ENCODE assay signal across 7 mouse cellular contexts in genomic region chr11:120041191-120042123, GRCm38 (mm10). TPM values are rescaled to one million over a fixed set of nuclear protein-coding genes. Genes with fewer than 3 reads are reported as not detected.
DNase-seq lines count a peak whose midpoint lies in the region; ATAC-seq and TF ChIP-seq lines count a peak whose summit lies in the region.

No protein-coding gene starts in this region.

- H3K27me3 ChIP-seq in embryonic facial prominence, embryonic 10.5 days (replicated peaks; ENCODE audit: low read depth, poor library complexity, severe bottlenecking), result peaks cover 27% of the 10 kb centered on the region
- H3K27me3 ChIP-seq in limb, embryonic 13.5 days, result peaks cover 8% of the 10 kb centered on the region
- no peaks in the 10 kb centered on the region for H3K27me3 ChIP-seq in midbrain, postnatal 0 days (ENCODE audit: insufficient read depth, low read length)

- H3K4me2 ChIP-seq in limb, embryonic 13.5 days (replicated peaks), result no peak overlapping the region
- no peak overlapping the region for H3K4me2 ChIP-seq in midbrain, postnatal 0 days (ENCODE audit: low read depth, low read length, poor library complexity, severe bottlenecking)

- ATAC-seq in limb, embryonic 13.5 days (ENCODE audit: low FRiP score, low read depth), result no peak
- no peak for ATAC-seq in midbrain, postnatal 0 days (ENCODE audit: low FRiP score)

- no peaks in the 10 kb centered on the region for H3K36me3 ChIP-seq in embryonic facial prominence, embryonic 10.5 days (replicated peaks)
- no peaks in the 10 kb centered on the region for H3K36me3 ChIP-seq in limb, embryonic 13.5 days
- no peaks in the 10 kb centered on the region for H3K36me3 ChIP-seq in midbrain, postnatal 0 days (ENCODE audit: insufficient read depth, low read length)

- no peaks in the 10 kb centered on the region for H3K9me3 ChIP-seq in embryonic facial prominence, embryonic 10.5 days
- H3K9me3 ChIP-seq in limb, embryonic 13.5 days, result no peaks in the 10 kb centered on the region
- no peaks in the 10 kb centered on the region for H3K9me3 ChIP-seq in midbrain, postnatal 0 days (ENCODE audit: low read length)

- TF ChIP-seq CTCF in midbrain, postnatal 0 days (IDR thresholded peaks at IDR 0.05), result no peak

- H3K4me1 ChIP-seq in embryonic facial prominence, embryonic 10.5 days, result peaks cover 49% of the 10 kb centered on the region
- H3K4me1 ChIP-seq in limb, embryonic 13.5 days, result peaks cover 21% of the 10 kb centered on the region
- H3K4me1 ChIP-seq in midbrain, postnatal 0 days (ENCODE audit: insufficient read depth, low read length), result peaks cover 22% of the 10 kb centered on the region

- intact Hi-C loops in heart, postnatal 36 days (cut with DNase I), result no loop called here

- H3K4me3 ChIP-seq in embryonic facial prominence, embryonic 10.5 days, result no peak overlapping the region; the same call in 1 of the 2 replicates
- no peak overlapping the region for H3K4me3 ChIP-seq in limb, embryonic 13.5 days
- no peak overlapping the region for H3K4me3 ChIP-seq in midbrain, postnatal 0 days (ENCODE audit: low read depth, low read length)

- H3K9ac ChIP-seq in limb, embryonic 13.5 days, result peak overlapping the region; percentile 43; the same call in 1 of the 2 replicates
- 0 out of 2 replicates have a peak overlapping the region, but pooled peaks have one; percentile 9 for H3K9ac ChIP-seq in midbrain, postnatal 0 days (replicated peaks; ENCODE audit: low read length, poor library complexity, severe bottlenecking)

- peak; percentile 52 to 64 for DNase-seq in right cerebral cortex, adult 2 months (ENCODE audit: low spot score in 2 of 2)
- no peak for DNase-seq in right cerebral cortex, postnatal 25 days
- peak; percentile 47 for DNase-seq in embryonic facial prominence, embryonic 10.5 days (ENCODE audit: low spot score)
- DNase-seq in heart, postnatal 36 days, result peak; percentile 76 to 77
- no peak for DNase-seq in midbrain, postnatal 0 days (ENCODE audit: low spot score)
- DNase-seq in thymus, postnatal 25 days, result no peak

- 59% methylated on average over 13 of the region's 13 CpGs for WGBS in embryonic facial prominence, embryonic 10.5 days
- 53% methylated on average over 13 of the region's 13 CpGs for WGBS in limb, embryonic 13.5 days
- 68% methylated on average over 13 of the region's 13 CpGs for WGBS in midbrain, postnatal 0 days

- H3K27ac ChIP-seq in embryonic facial prominence, embryonic 10.5 days (replicated peaks), result peak overlapping the region; percentile 45
- no peak overlapping the region for H3K27ac ChIP-seq in limb, embryonic 13.5 days
- no peak overlapping the region for H3K27ac ChIP-seq in midbrain, postnatal 0 days (ENCODE audit: low read depth, low read length)

RNA-seq across cellular contexts. Expression of gene Aatk, which starts 5.5 kb away (rescaled TPM):
- 0.84 and 1.6 TPM in 2 replicates for polyA plus RNA-seq in embryonic facial prominence, embryonic 10.5 days (2016; fragmentation: Nextera tagmentation; extraction: Ambion mirVana)
- total RNA-seq in heart, postnatal 36 days (2021), result 1 to 10 TPM; 3.8 to 4.4 TPM
- polyA plus RNA-seq in limb, embryonic 13.5 days (2015; fragmentation: Nextera tagmentation; extraction: Ambion mirVana), result 5.2 and 6.1 TPM in 2 replicates
- 170 and 178 TPM in 2 replicates for total RNA-seq in midbrain, postnatal 0 days (2014; rRNA removed)
- 44.9 and 46.9 TPM in 2 replicates for polyA plus RNA-seq in midbrain, postnatal 0 days (2015; fragmentation: Nextera tagmentation; extraction: Ambion mirVana)

RNA-seq across cellular contexts. Expression of gene Cep131, which starts 45.2 kb away (rescaled TPM):
- 43.0 and 46.9 TPM in 2 replicates for polyA plus RNA-seq in embryonic facial prominence, embryonic 10.5 days (2016; fragmentation: Nextera tagmentation; extraction: Ambion mirVana)
- total RNA-seq in heart, postnatal 36 days (2021), result 10 to 100 TPM in 1 of 2 experiments, 1 to 10 TPM in 1; 9.6 to 11.5 TPM
- 27.3 and 29.0 TPM in 2 replicates for polyA plus RNA-seq in limb, embryonic 13.5 days (2015; fragmentation: Nextera tagmentation; extraction: Ambion mirVana)
- 17.7 and 19.0 TPM in 2 replicates for total RNA-seq in midbrain, postnatal 0 days (2014; rRNA removed)
- polyA plus RNA-seq in midbrain, postnatal 0 days (2015; fragmentation: Nextera tagmentation; extraction: Ambion mirVana), result 25.4 and 27.7 TPM in 2 replicates

RNA-seq across cellular contexts. Expression of gene Tepsin, which starts 57.1 kb away (rescaled TPM):
- polyA plus RNA-seq in embryonic facial prominence, embryonic 10.5 days (2016; fragmentation: Nextera tagmentation; extraction: Ambion mirVana), result 20.2 and 21.4 TPM in 2 replicates
- total RNA-seq in heart, postnatal 36 days (2021), result 1 to 10 TPM; 7.0 to 7.4 TPM
- 18.1 and 18.5 TPM in 2 replicates for polyA plus RNA-seq in limb, embryonic 13.5 days (2015; fragmentation: Nextera tagmentation; extraction: Ambion mirVana)
- 28.6 and 32.1 TPM in 2 replicates for total RNA-seq in midbrain, postnatal 0 days (2014; rRNA removed)
- polyA plus RNA-seq in midbrain, postnatal 0 days (2015; fragmentation: Nextera tagmentation; extraction: Ambion mirVana), result 14.9 and 17.6 TPM in 2 replicates

RNA-seq across cellular contexts. Expression of gene Ndufaf8, which starts 57.3 kb away (rescaled TPM):
- 82.0 and 87.7 TPM in 2 replicates for polyA plus RNA-seq in embryonic facial prominence, embryonic 10.5 days (2016; fragmentation: Nextera tagmentation; extraction: Ambion mirVana)
- 10 to 100 TPM; 64.5 to 67.7 TPM for total RNA-seq in heart, postnatal 36 days (2021)
- 69.3 and 76.9 TPM in 2 replicates for polyA plus RNA-seq in limb, embryonic 13.5 days (2015; fragmentation: Nextera tagmentation; extraction: Ambion mirVana)
- 32.9 and 64.8 TPM in 2 replicates for total RNA-seq in midbrain, postnatal 0 days (2014; rRNA removed)
- polyA plus RNA-seq in midbrain, postnatal 0 days (2015; fragmentation: Nextera tagmentation; extraction: Ambion mirVana), result 56.8 and 57.0 TPM in 2 replicates

Comparison
In these comparisons a context has a peak if more than half of its experiments do, and no peak if none do; other contexts are left out.
1. DNase-seq: peak in right cerebral cortex, adult 2 months (2 of 2), embryonic facial prominence, embryonic 10.5 days (single experiment) and heart, postnatal 36 days (2 of 2); none in right cerebral cortex, postnatal 25 days (single experiment), midbrain, postnatal 0 days (single experiment) and thymus, postnatal 25 days (single experiment).